Mouse (Mus musculus): ENCODE measurements around the gene Gid8. TPM values are rescaled to one million over a fixed set of nuclear protein-coding genes. Genes with fewer than 3 reads are reported as not detected.

Gid8 gene
- total and polyA plus RNA-seq, 2 experiments from 2014 or later = 43.6 to 44.5 TPM

- Histone ChIP-seq H3K27me3 (ENCODE audit: insufficient read depth, low read length) (no peaks in the 10 kb centered on the region), H3K36me3 (ENCODE audit: insufficient read depth, low read length) (peaks cover 28% of the 10 kb centered on the region), H3K9me3 (ENCODE audit: low read length) (no peaks in the 10 kb centered on the region), H3K4me1 (ENCODE audit: insufficient read depth, low read length) (0 out of 2 replicates have a peak, but pooled peaks cover 9% of the 10 kb centered on the region), H3K4me3 (ENCODE audit: low read depth, low read length) (no peak overlapping the region), H3K4me2 (ENCODE audit: low read depth, low read length, poor library complexity, severe bottlenecking) (peak overlapping the region; percentile 18; the same call in 1 of the 2 replicates), H3K9ac (replicated peaks; ENCODE audit: low read length, poor library complexity, severe bottlenecking) (no peak overlapping the region), H3K27ac (ENCODE audit: low read depth, low read length) (no peak overlapping the region)
- no peak for TF ChIP-seq CTCF (IDR thresholded peaks at IDR 0.05)
- DNase-seq (ENCODE audit: low spot score) (no peak), ATAC-seq (ENCODE audit: low FRiP score) (no peak)
- 36% methylated on average over 8 of the region's 8 CpGs for WGBS
Observed at GRCm38 (mm10) chr2:180725856-180726629, 16.1 kb downstream of the Gid8 start.

DNA sequence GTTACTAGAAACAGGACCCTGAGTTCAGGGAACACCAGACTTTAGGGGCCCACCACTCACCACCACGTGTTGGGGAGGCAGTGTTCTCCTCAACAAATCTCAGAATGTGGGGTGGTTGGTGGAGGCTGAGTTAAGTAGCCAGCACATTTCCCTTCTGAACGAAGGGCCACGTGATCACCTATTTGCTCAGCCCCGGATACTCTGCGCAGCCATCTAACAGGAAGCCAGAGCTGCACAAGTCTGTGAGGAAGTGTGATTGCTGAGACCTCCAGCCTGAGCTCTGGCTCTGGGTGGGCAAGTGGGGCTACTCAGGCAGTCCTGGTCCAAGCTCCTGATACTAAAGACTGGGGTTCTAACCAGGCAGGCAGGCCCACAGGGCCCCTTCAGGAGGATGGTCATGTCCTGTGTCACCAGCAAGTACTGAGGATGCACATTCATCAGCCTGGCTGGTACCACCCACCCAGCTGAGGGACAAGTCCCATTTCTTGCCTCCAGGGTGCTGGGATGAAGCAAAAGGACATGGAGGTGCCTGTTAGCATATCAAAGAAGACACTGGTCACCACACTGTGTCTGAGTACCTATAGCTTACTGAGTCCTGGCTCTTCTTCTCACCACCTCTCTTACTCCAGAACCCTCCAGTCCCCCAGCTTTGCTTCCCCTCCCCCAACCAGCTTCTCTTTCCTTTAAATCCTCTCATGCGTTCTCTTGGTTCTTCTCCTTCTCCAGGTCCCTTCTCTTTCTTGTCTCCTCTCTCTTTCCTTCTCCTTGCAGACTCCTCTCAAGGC, 16.9 kb downstream of the Gid8 start:
- Histone ChIP-seq H3K9me3 (ENCODE audit: low read length) (no peaks in the 10 kb centered on the region), H3K27ac (ENCODE audit: low read depth, low read length) (no peak overlapping the region), H3K36me3 (ENCODE audit: insufficient read depth, low read length) (peaks cover 20% of the 10 kb centered on the region), H3K4me2 (ENCODE audit: low read depth, low read length, poor library complexity, severe bottlenecking) (no peak overlapping the region), H3K4me3 (ENCODE audit: low read depth, low read length) (no peak overlapping the region), H3K4me1 (ENCODE audit: insufficient read depth, low read length) (0 out of 2 replicates have a peak, but pooled peaks cover 9% of the 10 kb centered on the region), H3K9ac (replicated peaks; ENCODE audit: low read length, poor library complexity, severe bottlenecking) (no peak overlapping the region), H3K27me3 (ENCODE audit: insufficient read depth, low read length) (no peaks in the 10 kb centered on the region)
- no peak for DNase-seq (ENCODE audit: low spot score)
- no peak for ATAC-seq (ENCODE audit: low FRiP score)
- TF ChIP-seq CTCF (IDR thresholded peaks at IDR 0.05) = no peak
- WGBS = 68% methylated on average over 6 of the region's 6 CpGs

DNA sequence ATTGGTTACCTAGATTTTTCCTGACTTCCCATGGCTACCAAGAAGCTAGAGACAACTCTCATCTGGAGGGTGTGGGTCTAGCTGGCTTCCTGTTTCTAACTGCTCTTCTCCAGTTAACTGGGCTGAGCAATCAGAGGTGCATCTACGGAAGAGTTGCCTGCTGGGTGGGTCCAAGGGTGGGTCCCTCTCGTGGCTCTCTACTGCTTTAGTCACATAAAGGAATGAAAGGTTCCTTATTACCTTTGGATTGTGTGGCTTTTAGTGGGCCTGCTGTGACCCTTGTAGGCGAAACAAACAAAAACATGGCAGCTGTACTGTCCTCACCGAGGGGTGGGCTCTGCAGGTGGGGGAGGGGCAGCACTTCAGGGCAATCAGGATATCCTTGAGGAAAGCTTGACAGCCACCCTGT, 17.7 kb downstream of the Gid8 start:
- no peak for ATAC-seq (ENCODE audit: low FRiP score)
- H3K36me3 ChIP-seq (ENCODE audit: insufficient read depth, low read length) = peaks cover 14% of the 10 kb centered on the region
- 66% methylated on average over 4 of the region's 4 CpGs for WGBS
- no peak overlapping the region for H3K4me2 ChIP-seq (ENCODE audit: low read depth, low read length, poor library complexity, severe bottlenecking)
- no peak overlapping the region for H3K4me3 ChIP-seq (ENCODE audit: low read depth, low read length)
- no peaks in the 10 kb centered on the region for H3K27me3 ChIP-seq (ENCODE audit: insufficient read depth, low read length)
- 0 out of 2 replicates have a peak, but pooled peaks cover 9% of the 10 kb centered on the region for H3K4me1 ChIP-seq (ENCODE audit: insufficient read depth, low read length)
- no peak for DNase-seq (ENCODE audit: low spot score)
- no peak overlapping the region for H3K27ac ChIP-seq (ENCODE audit: low read depth, low read length)
- H3K9ac ChIP-seq (replicated peaks; ENCODE audit: low read length, poor library complexity, severe bottlenecking) = no peak overlapping the region
- H3K9me3 ChIP-seq (ENCODE audit: low read length) = no peaks in the 10 kb centered on the region
- TF ChIP-seq CTCF (IDR thresholded peaks at IDR 0.05) = no peak

GRCm38 (mm10) chr2:180731036-180731435, 21.1 kb downstream of the Gid8 start:
- TF ChIP-seq CTCF (IDR thresholded peaks at IDR 0.05) = no peak
- Histone ChIP-seq H3K4me3 (ENCODE audit: low read depth, low read length) (no peak overlapping the region), H3K27me3 (ENCODE audit: insufficient read depth, low read length) (no peaks in the 10 kb centered on the region), H3K9ac (replicated peaks; ENCODE audit: low read length, poor library complexity, severe bottlenecking) (no peak overlapping the region), H3K36me3 (ENCODE audit: insufficient read depth, low read length) (no peaks in the 10 kb centered on the region), H3K4me1 (ENCODE audit: insufficient read depth, low read length) (no peaks in the 10 kb centered on the region), H3K27ac (ENCODE audit: low read depth, low read length) (no peak overlapping the region), H3K9me3 (ENCODE audit: low read length) (no peaks in the 10 kb centered on the region), H3K4me2 (ENCODE audit: low read depth, low read length, poor library complexity, severe bottlenecking) (no peak overlapping the region)
- 71% methylated on average over 3 of the region's 3 CpGs for WGBS
- DNase-seq (ENCODE audit: low spot score) = no peak
- ATAC-seq (ENCODE audit: low FRiP score) = no peak

GRCm38 (mm10) chr2:180731984-180732383, 22.1 kb downstream of the Gid8 start:
- no peaks in the 10 kb centered on the region for H3K9me3 ChIP-seq (ENCODE audit: low read length)
- TF ChIP-seq CTCF (IDR thresholded peaks at IDR 0.05) = no peak
- H3K27ac ChIP-seq (ENCODE audit: low read depth, low read length) = no peak overlapping the region
- no peak overlapping the region for H3K4me3 ChIP-seq (ENCODE audit: low read depth, low read length)
- 71% methylated on average over 6 of the region's 6 CpGs for WGBS
- no peak overlapping the region for H3K9ac ChIP-seq (replicated peaks; ENCODE audit: low read length, poor library complexity, severe bottlenecking)
- DNase-seq (ENCODE audit: low spot score) = no peak
- H3K36me3 ChIP-seq (ENCODE audit: insufficient read depth, low read length) = no peaks in the 10 kb centered on the region
- H3K4me1 ChIP-seq (ENCODE audit: insufficient read depth, low read length) = no peaks in the 10 kb centered on the region
- ATAC-seq (ENCODE audit: low FRiP score) = no peak
- no peaks in the 10 kb centered on the region for H3K27me3 ChIP-seq (ENCODE audit: insufficient read depth, low read length)
- no peak overlapping the region for H3K4me2 ChIP-seq (ENCODE audit: low read depth, low read length, poor library complexity, severe bottlenecking)

GRCm38 (mm10) chr2:180735232-180735631, 25.3 kb downstream of the Gid8 start:
- H3K27ac ChIP-seq (ENCODE audit: low read depth, low read length) = no peak overlapping the region
- TF ChIP-seq CTCF (IDR thresholded peaks at IDR 0.05) = no peak
- H3K9me3 ChIP-seq (ENCODE audit: low read length) = no peaks in the 10 kb centered on the region
- 74% methylated on average over 7 of the region's 7 CpGs for WGBS
- no peak for ATAC-seq (ENCODE audit: low FRiP score)
- no peak overlapping the region for H3K4me2 ChIP-seq (ENCODE audit: low read depth, low read length, poor library complexity, severe bottlenecking)
- H3K27me3 ChIP-seq (ENCODE audit: insufficient read depth, low read length) = no peaks in the 10 kb centered on the region
- no peaks in the 10 kb centered on the region for H3K36me3 ChIP-seq (ENCODE audit: insufficient read depth, low read length)
- H3K9ac ChIP-seq (replicated peaks; ENCODE audit: low read length, poor library complexity, severe bottlenecking) = no peak overlapping the region
- DNase-seq (ENCODE audit: low spot score) = no peak
- no peak overlapping the region for H3K4me3 ChIP-seq (ENCODE audit: low read depth, low read length)
- no peaks in the 10 kb centered on the region for H3K4me1 ChIP-seq (ENCODE audit: insufficient read depth, low read length)

Data from midbrain, postnatal 0 days (tissue).